Mouse (Mus musculus) spleen, adult 2 months (tissue): ENCODE results near the gene 4933434E20Rik. TPM values are rescaled to one million over a fixed set of nuclear protein-coding genes. Genes with fewer than 3 reads are reported as not detected.

Experiments
- DNase-seq, 2 experiments: peaks; one replicate each; pipeline versions ENCODE4 v3.0.0 to v3.0.0-alpha.2; 2012 to 2021; ENCODE audit warnings: low spot score in 2 of 2, low read depth in 1 of 2
- H3K27ac ChIP-seq: fragments of 200-500 bp; 2 replicates; pipeline ENCODE4 v1.5.1; 2012; ENCODE audit warnings: low read length, inconsistent platforms; ENCODE audit not compliant: insufficient read depth
- H3K27me3 ChIP-seq: fragments of 200-500 bp; 2 replicates; pipeline ENCODE4 v1.6.1; 2012; ENCODE audit warnings: mild to moderate bottlenecking, moderate library complexity, low read length, inconsistent platforms; ENCODE audit not compliant: control insufficient read depth, insufficient read depth
- H3K36me3 ChIP-seq: fragments of 200-500 bp; 2 replicates; pipeline ENCODE4 v1.6.1; 2012; ENCODE audit warnings: mild to moderate bottlenecking, low read length, inconsistent platforms; ENCODE audit not compliant: control insufficient read depth, insufficient read depth
- H3K4me1 ChIP-seq: fragments of 200-500 bp; 2 replicates; pipeline ENCODE4 v1.6.1; 2011; ENCODE audit warnings: inconsistent platforms; ENCODE audit not compliant: control insufficient read depth, insufficient read depth, insufficient read length
- H3K4me3 ChIP-seq: fragments of 200-500 bp; 2 replicates; pipeline ENCODE4 v1.5.1; 2011; ENCODE audit warnings: mild to moderate bottlenecking, inconsistent platforms; ENCODE audit not compliant: insufficient read depth, insufficient read length; ENCODE audit errors: extremely low read depth
- CTCF ChIP-seq: fragments of 200-500 bp; IDR thresholded peaks from 2 replicates; pipeline ENCODE4 v1.5.1; 2011; ENCODE audit warnings: mild to moderate bottlenecking, inconsistent platforms; ENCODE audit not compliant: insufficient read depth, insufficient read length, insufficient replicate concordance; ENCODE audit errors: extremely low read depth
- POLR2A ChIP-seq: fragments of 200-500 bp; IDR thresholded peaks from 2 replicates; pipeline ENCODE4 v1.6.1; 2011; ENCODE audit warnings: low read depth, low read length, inconsistent platforms
- WGBS: fragments of 180-500 bp; shearing (Covaris S2); methylation state at CpG from one replicate; pipeline ENCODE4 v1.1.7; 2018; 5-methylcytosine and 5-hydroxymethylcytosine counted together
- polyA plus RNA-seq: library from polyadenylated mRNA; depleted of rRNA; stranded (reverse); fragments of >200 nt; gene quantifications from 2 replicates; pipeline ENCODE4 v1.2.3, GENCODE M21; 2012

The 4933434E20Rik gene
- polyA plus RNA-seq, 1 experiment = 24.5 TPM

GRCm38 (mm10) chr3:90088617-90089016 lies 37.2 kb downstream of the 4933434E20Rik start:
- peaks cover 51% of the 10 kb centered on the region for H3K36me3 ChIP-seq
- H3K4me1 ChIP-seq = peaks cover 14% of the 10 kb centered on the region; the same call in 1 of the 2 replicates
- H3K27me3 ChIP-seq = no peaks in the 10 kb centered on the region
- H3K27ac ChIP-seq = no peak overlapping the region
- WGBS = 94% methylated on average over 2 of the region's 2 CpGs
- H3K4me3 ChIP-seq = no peak overlapping the region
- DNase-seq = no peak
- TF ChIP-seq CTCF = no peak
- TF ChIP-seq POLR2A = no peak

- Histone ChIP-seq H3K4me3 (no peak overlapping the region), H3K27me3 (no peaks in the 10 kb centered on the region), H3K4me1 (peaks cover 2% of the 10 kb centered on the region; the same call in 1 of the 2 replicates), H3K36me3 (peaks cover 58% of the 10 kb centered on the region), H3K27ac (no peak overlapping the region)
- no peak for DNase-seq
- 84% methylated on average over 6 of the region's 6 CpGs for WGBS
- TF ChIP-seq CTCF (no peak), POLR2A (no peak)
Observed at GRCm38 (mm10) chr3:90090892-90091291, 39.5 kb downstream of the 4933434E20Rik start.

GRCm38 (mm10) chr3:90094453-90094852 lies 43.0 kb downstream of the 4933434E20Rik start:
- TF ChIP-seq POLR2A = no peak
- Histone ChIP-seq H3K4me1 (no peaks in the 10 kb centered on the region), H3K4me3 (no peak overlapping the region), H3K27me3 (no peaks in the 10 kb centered on the region), H3K36me3 (peaks cover 44% of the 10 kb centered on the region), H3K27ac (no peak overlapping the region)
- DNase-seq = no peak
- WGBS = 86% methylated on average over 3 of the region's 3 CpGs

GRCm38 (mm10) chr3:90097928-90098327 lies 46.5 kb downstream of the 4933434E20Rik start:
- no peak for TF ChIP-seq CTCF
- Histone ChIP-seq H3K4me3 (no peak overlapping the region), H3K27ac (no peak overlapping the region), H3K27me3 (no peaks in the 10 kb centered on the region), H3K4me1 (no peaks in the 10 kb centered on the region), H3K36me3 (peaks cover 23% of the 10 kb centered on the region)
- 84% methylated on average over 5 of the region's 5 CpGs for WGBS
- DNase-seq = no peak

- no peak overlapping the region for H3K27ac ChIP-seq
- no peak overlapping the region for H3K4me3 ChIP-seq
- H3K27me3 ChIP-seq = no peaks in the 10 kb centered on the region
- H3K36me3 ChIP-seq = peaks cover 16% of the 10 kb centered on the region
- H3K4me1 ChIP-seq = no peaks in the 10 kb centered on the region
- 85% methylated on average over 3 of the region's 3 CpGs for WGBS
- DNase-seq = no peak
- TF ChIP-seq POLR2A (no peak), CTCF (no peak)
Observed at GRCm38 (mm10) chr3:90101010-90101409, 49.6 kb downstream of the 4933434E20Rik start.

GRCm38 (mm10) chr3:90101673-90102072 lies 50.2 kb downstream of the 4933434E20Rik start:
- Histone ChIP-seq H3K36me3 (peaks cover 16% of the 10 kb centered on the region), H3K4me1 (no peaks in the 10 kb centered on the region), H3K27me3 (no peaks in the 10 kb centered on the region), H3K4me3 (no peak overlapping the region), H3K27ac (no peak overlapping the region)
- no peak for DNase-seq
- WGBS = 54% methylated on average over 2 of the region's 2 CpGs
- TF ChIP-seq CTCF = no peak
- TF ChIP-seq POLR2A = no peak

- TF ChIP-seq POLR2A (no peak), CTCF (no peak)
- 80% methylated on average over 2 of the region's 2 CpGs for WGBS
- no peak overlapping the region for H3K27ac ChIP-seq
Observed at GRCm38 (mm10) chr3:90102239-90102638, 50.8 kb downstream of the 4933434E20Rik start.

More at GRCm38 (mm10) chr3:90102239-90102638, 50.8 kb downstream of the 4933434E20Rik start:
- H3K36me3 ChIP-seq = peaks cover 16% of the 10 kb centered on the region
- no peaks in the 10 kb centered on the region for H3K27me3 ChIP-seq
- no peak overlapping the region for H3K4me3 ChIP-seq
- H3K4me1 ChIP-seq = no peaks in the 10 kb centered on the region
- no peak for DNase-seq
